Mouse (Mus musculus) forebrain, embryonic 12.5 days (tissue): ENCODE data around the gene AU022252. TPM values are rescaled to one million over a fixed set of nuclear protein-coding genes. Genes with fewer than 3 reads are reported as not detected.
A peak's percentile ranks its signal among the peaks of the same experiment; 100 is the strongest.

Experiments
- ATAC-seq: fragments of 200-750 bp; cut with Nextera tagmentation; 2 replicates; pipeline ENCODE4 v1.8.0; 2017; ENCODE audit warnings: moderate TSS enrichment; ENCODE audit not compliant: low FRiP score
- H3K27ac ChIP-seq: fragments of 300-500 bp; sonication (generic); 2 replicates; pipeline ENCODE4 v1.5.1; 2016; ENCODE audit warnings: mild to moderate bottlenecking
- H3K27me3 ChIP-seq: fragments of 300-500 bp; sonication (generic); 2 replicates; pipeline ENCODE4 v1.6.1; 2016; ENCODE audit warnings: mild to moderate bottlenecking
- H3K36me3 ChIP-seq: fragments of 300-500 bp; sonication (generic); replicated peaks from 2 replicates; pipeline ENCODE4 v1.6.1; 2016; ENCODE audit warnings: mild to moderate bottlenecking
- H3K4me1 ChIP-seq: fragments of 300-500 bp; sonication (generic); 2 replicates; pipeline ENCODE4 v1.6.1; 2016
- H3K4me2 ChIP-seq: fragments of 300-500 bp; sonication (generic); 2 replicates; pipeline ENCODE4 v1.6.1; 2016; ENCODE audit warnings: mild to moderate bottlenecking, moderate library complexity
- H3K4me3 ChIP-seq: fragments of 300-500 bp; sonication (generic); replicated peaks from 2 replicates; pipeline ENCODE4 v1.5.1; 2016; ENCODE audit warnings: mild to moderate bottlenecking
- H3K9ac ChIP-seq: fragments of 300-500 bp; sonication (generic); 2 replicates; pipeline ENCODE4 v1.6.1; 2016; ENCODE audit warnings: mild to moderate bottlenecking
- H3K9me3 ChIP-seq: fragments of 300-500 bp; sonication (generic); 2 replicates; pipeline ENCODE4 v1.6.1; 2016
- WGBS: fragments of 180-500 bp; shearing (Covaris S2); methylation state at CpG from one replicate; pipeline ENCODE4 v1.1.7; 2016; 5-methylcytosine and 5-hydroxymethylcytosine counted together
- polyA plus RNA-seq: library from polyadenylated mRNA; unstranded; fragments of >200 nt; fragmentation: Nextera tagmentation; extraction: Ambion mirVana; gene quantifications from 2 replicates; pipeline ENCODE4 v1.2.1, GENCODE M21; 2016

Gene AU022252
- polyA plus RNA-seq, 1 experiment from 2014 or later: 37.8 TPM

DNA sequence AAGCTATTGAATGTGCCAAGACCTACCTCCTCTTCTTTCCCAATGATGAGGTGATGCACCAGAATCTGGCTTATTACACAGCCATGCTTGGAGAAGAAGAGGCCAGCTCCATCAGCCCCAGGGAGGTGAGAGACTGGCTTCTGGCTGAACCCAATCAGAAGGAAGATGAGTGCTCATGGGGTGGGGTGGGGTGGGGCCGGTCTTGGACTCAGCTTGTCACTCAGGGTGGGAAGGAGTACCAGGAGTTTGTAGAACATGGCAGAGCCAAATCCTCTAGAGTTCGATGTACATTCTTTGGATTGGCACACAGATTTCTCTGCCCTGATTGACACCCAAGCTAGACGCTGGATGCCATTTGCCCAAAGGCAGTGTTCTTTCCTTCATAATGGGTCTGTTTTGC is 6.1 kb upstream of the AU022252 start:
- H3K4me2 ChIP-seq: no peak overlapping the region
- H3K9me3 ChIP-seq: no peaks in the 10 kb centered on the region
- H3K27me3 ChIP-seq: peaks cover 5% of the 10 kb centered on the region
- no peak overlapping the region for H3K9ac ChIP-seq
- 78% methylated on average over 3 of the region's 3 CpGs for WGBS
- 0 out of 2 replicates have a peak overlapping the region, but pooled peaks have one; percentile 42 for H3K27ac ChIP-seq
- peaks cover 14% of the 10 kb centered on the region for H3K4me1 ChIP-seq
- no peak overlapping the region for H3K4me3 ChIP-seq
- 0 out of 2 replicates have a peak, but pooled peaks have one; percentile 30 for ATAC-seq
- H3K36me3 ChIP-seq: peaks cover 23% of the 10 kb centered on the region

DNA sequence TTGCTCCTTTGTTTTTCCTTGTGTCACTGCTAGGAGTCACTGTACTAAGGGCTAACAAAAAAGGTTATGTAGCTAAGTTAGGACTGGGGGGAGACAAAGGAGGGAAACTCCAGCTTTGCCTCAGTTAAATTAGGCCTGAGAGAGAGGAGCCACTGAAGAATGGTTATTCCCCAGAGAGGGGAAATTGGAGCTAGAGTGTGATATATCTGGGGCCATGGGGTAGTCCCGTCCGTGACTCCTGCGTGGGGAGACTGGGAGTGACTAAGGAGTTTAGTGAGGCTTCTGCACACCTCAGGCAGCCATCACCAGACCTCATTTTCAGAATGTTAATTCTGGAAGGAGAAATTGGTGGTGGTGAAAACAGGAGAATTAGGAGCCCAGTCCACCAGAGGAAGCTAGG is 1.8 kb upstream of the AU022252 start:
- Histone ChIP-seq H3K4me3 (peak overlapping the region; percentile 86; the same call in 1 of the 2 replicates), H3K9me3 (no peaks in the 10 kb centered on the region), H3K36me3 (peaks cover 11% of the 10 kb centered on the region; the same call in 1 of the 2 replicates), H3K4me1 (peaks cover 24% of the 10 kb centered on the region), H3K27me3 (peaks cover 5% of the 10 kb centered on the region), H3K4me2 (peak overlapping the region; percentile 95), H3K9ac (no peak overlapping the region), H3K27ac (no peak overlapping the region)
- no peak for ATAC-seq
- WGBS: 75% methylated on average over 3 of the region's 3 CpGs

DNA sequence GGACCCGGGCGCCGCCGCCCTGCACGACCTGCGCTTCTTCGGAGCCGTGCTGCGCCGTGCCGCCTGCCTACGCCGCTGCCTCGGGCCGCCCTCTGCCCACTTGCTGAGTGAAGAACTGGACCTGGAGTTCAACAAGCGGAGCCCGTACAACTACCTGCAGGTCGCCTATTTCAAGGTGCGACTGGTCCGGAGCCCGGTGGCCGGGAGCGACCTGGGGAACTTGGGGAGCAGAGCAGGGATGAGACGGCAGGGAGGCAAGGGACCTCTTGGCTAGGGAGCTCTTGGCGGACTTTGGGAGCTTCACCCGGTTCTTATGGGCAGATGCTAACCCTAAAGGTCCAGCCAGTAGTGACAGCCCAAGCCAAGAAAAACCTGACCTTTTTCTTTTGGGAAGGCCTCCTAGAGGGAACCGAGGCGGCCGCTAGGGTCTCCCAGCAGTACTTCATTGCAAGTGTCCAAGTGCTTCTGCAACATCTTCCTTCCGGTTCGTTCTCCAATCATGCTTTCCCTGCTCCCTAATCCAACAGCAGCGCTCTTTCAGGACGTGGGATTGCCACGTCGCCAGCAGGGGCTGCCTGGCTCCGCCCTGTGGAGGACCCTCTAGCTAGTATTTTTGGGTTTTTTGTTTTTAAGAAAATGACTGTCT is 867 bp upstream of the AU022252 start:
- Histone ChIP-seq H3K27ac (0 out of 2 replicates have a peak overlapping the region, but pooled peaks have one; percentile 50), H3K36me3 (peaks cover 14% of the 10 kb centered on the region; the same call in 1 of the 2 replicates), H3K9ac (peak overlapping the region; percentile 82), H3K9me3 (no peaks in the 10 kb centered on the region), H3K27me3 (peaks cover 5% of the 10 kb centered on the region), H3K4me1 (peaks cover 24% of the 10 kb centered on the region), H3K4me3 (peak overlapping the region; percentile 86), H3K4me2 (peak overlapping the region; percentile 95)
- ATAC-seq: peak; percentile 15; the same call in 1 of the 2 replicates
- under 1% methylated on average over 36 of the region's 36 CpGs for WGBS

DNA sequence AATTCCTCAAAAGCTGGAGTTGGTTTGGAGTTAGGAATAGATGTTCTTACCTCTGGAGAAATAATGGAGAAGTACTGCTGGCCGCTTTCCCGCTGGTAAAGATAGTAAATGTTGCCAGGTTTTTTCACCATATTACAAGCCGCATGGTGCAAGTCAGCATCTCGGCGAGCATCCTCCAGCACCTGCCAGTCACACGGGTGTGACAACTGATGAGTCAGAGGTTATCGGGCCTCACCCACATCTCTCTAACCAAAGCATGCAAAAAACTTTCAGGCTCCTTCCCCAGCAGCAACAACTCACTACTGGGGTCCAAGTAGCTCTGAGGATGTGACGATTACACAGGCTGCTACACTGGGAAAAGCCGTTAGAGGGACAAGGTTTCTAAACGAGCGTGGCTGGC is 5.8 kb downstream of the AU022252 start:
- Histone ChIP-seq H3K9me3 (no peaks in the 10 kb centered on the region), H3K4me1 (peaks cover 5% of the 10 kb centered on the region), H3K27me3 (no peaks in the 10 kb centered on the region), H3K36me3 (peaks cover 45% of the 10 kb centered on the region), H3K27ac (no peak overlapping the region), H3K4me3 (no peak overlapping the region), H3K9ac (no peak overlapping the region), H3K4me2 (no peak overlapping the region)
- WGBS: 92% methylated on average over 11 of the region's 11 CpGs
- ATAC-seq: no peak

DNA sequence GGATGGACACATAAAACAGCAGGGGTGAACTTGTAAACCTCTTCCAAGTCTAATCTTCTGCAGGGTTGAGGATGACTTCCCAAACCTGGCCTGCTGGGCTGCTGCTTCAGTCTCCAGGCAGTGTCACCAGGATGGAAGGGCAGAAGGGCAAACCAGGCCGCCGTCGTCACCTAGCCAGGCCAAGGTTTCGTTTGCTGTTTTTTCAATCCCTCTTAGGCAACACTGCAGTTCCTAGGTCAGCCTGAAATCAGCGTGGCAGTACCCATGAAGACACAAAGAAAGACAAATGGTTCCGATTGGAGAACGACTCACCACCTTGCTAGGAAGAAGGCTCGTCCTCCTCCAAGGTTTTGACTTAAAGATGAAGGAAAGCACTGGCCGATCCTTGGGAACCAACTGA is 6.8 kb downstream of the AU022252 start:
- H3K36me3 ChIP-seq: peaks cover 45% of the 10 kb centered on the region
- ATAC-seq: no peak
- no peak overlapping the region for H3K4me3 ChIP-seq
- 93% methylated on average over 9 of the region's 9 CpGs for WGBS
- H3K9ac ChIP-seq: no peak overlapping the region
- no peak overlapping the region for H3K4me2 ChIP-seq
- no peaks in the 10 kb centered on the region for H3K9me3 ChIP-seq
- H3K27me3 ChIP-seq: no peaks in the 10 kb centered on the region
- no peak overlapping the region for H3K27ac ChIP-seq
- no peaks in the 10 kb centered on the region for H3K4me1 ChIP-seq

DNA sequence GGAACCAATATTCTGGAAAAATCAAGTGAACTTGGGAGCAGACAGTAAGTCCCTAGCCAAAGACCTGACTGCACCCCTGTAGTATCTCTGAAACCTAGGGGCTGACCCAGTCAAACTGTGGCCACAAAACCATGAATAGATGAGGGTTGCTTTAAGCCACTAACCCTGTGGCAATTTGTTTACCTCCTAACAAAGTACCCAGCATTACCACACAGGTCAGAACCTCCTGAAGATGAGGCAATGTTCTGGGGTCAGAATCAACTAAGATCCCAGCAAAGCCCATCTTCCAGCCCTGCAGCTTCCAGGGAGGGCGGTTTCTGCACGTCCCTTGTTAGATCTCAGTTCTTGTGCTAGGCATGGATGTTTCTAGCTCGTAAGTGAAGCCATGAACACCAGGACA is 8.0 kb downstream of the AU022252 start:
- H3K27me3 ChIP-seq: no peaks in the 10 kb centered on the region
- no peaks in the 10 kb centered on the region for H3K4me1 ChIP-seq
- H3K9ac ChIP-seq: no peak overlapping the region
- no peaks in the 10 kb centered on the region for H3K9me3 ChIP-seq
- H3K4me2 ChIP-seq: no peak overlapping the region
- ATAC-seq: no peak
- no peak overlapping the region for H3K4me3 ChIP-seq
- 93% methylated on average over 3 of the region's 3 CpGs for WGBS
- H3K27ac ChIP-seq: no peak overlapping the region
- peaks cover 45% of the 10 kb centered on the region for H3K36me3 ChIP-seq

DNA sequence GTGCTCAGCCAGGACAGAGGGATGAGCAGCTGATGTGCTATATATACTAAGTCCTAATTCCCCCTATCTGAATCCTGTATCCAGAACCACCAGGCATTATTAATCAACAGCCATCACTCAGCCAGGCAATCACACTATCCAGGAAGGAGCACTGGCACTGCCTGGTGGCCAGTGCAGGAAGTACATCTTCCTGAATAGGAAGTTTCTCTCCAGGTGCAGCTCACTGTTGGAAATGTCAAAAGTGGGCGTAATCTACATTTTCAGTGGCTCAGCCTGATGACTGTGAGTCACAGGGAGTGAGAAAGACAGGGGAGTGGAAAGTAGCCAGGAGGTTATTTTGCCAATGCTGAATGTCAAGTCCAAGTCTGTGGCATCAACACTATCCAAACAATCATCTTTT is 8.8 kb downstream of the AU022252 start:
- H3K4me2 ChIP-seq: no peak overlapping the region
- WGBS: 88% methylated on average over 1 of the region's 1 CpGs
- no peaks in the 10 kb centered on the region for H3K27me3 ChIP-seq
- no peak for ATAC-seq
- H3K4me1 ChIP-seq: no peaks in the 10 kb centered on the region
- H3K9ac ChIP-seq: no peak overlapping the region
- peaks cover 44% of the 10 kb centered on the region for H3K36me3 ChIP-seq
- no peak overlapping the region for H3K27ac ChIP-seq
- H3K9me3 ChIP-seq: no peaks in the 10 kb centered on the region
- no peak overlapping the region for H3K4me3 ChIP-seq

DNA sequence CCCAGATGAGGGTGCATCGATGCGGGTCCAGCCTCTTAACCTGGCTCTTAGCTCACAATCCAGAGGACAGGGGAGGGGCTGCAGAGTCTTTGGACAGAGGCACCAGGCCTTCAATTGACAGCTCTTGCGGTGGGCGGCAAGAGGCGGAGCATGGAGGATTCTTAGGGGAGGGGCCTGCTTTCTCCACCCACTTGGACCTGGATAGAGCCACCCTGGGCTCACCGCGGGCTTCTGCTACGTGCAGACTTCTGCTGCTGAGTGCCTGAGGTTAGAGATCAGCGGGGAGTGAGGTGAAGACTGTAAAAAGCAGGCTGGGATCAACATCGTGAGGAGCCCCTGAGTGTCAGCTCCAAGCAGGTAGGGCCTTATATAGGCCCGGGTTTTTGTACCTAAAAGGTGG is 14.3 kb downstream of the AU022252 start, which contains the start of gene Tmem269:
Gene Tmem269 (minus strand): TSS at position 49 of the 400 bp plus-strand sequence.
- ATAC-seq: peak; percentile 46; the same call in 1 of the 2 replicates
- Histone ChIP-seq H3K27me3 (no peaks in the 10 kb centered on the region), H3K9me3 (no peaks in the 10 kb centered on the region), H3K4me1 (peaks cover 5% of the 10 kb centered on the region), H3K36me3 (no peaks in the 10 kb centered on the region), H3K4me2 (no peak within 1 kb of the TSS), H3K9ac (no peak within 1 kb of the TSS), H3K4me3 (no peak within 1 kb of the TSS), H3K27ac (no peak within 1 kb of the TSS)
- WGBS: 12% methylated on average over 11 of the region's 11 CpGs

DNA sequence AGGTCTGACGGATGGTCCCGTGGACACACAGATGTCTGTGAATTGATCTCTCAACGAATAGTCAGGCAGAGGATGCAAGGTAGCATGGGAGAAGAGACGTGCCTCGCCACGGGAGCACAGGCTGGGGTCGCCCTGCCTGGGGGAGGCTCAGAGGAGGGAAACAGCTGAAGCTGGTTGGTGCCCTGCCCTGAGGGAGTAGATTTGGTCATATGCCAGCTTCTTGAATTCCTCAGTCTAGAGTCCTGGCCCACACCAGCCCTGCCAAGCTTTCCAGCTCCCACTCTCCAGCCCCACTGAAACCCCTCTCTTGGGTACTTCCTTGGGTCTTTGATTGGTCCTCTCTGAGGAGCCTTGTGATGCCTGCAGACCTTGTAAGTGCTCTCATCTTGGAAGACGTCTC is 15.8 kb downstream of the AU022252 start:
- H3K36me3 ChIP-seq: no peaks in the 10 kb centered on the region
- 85% methylated on average over 8 of the region's 8 CpGs for WGBS
- H3K9ac ChIP-seq: no peak overlapping the region
- peaks cover 5% of the 10 kb centered on the region for H3K4me1 ChIP-seq
- H3K27me3 ChIP-seq: no peaks in the 10 kb centered on the region
- ATAC-seq: no peak
- H3K4me2 ChIP-seq: no peak overlapping the region
- H3K9me3 ChIP-seq: no peaks in the 10 kb centered on the region
- H3K4me3 ChIP-seq: no peak overlapping the region
- H3K27ac ChIP-seq: no peak overlapping the region

DNA sequence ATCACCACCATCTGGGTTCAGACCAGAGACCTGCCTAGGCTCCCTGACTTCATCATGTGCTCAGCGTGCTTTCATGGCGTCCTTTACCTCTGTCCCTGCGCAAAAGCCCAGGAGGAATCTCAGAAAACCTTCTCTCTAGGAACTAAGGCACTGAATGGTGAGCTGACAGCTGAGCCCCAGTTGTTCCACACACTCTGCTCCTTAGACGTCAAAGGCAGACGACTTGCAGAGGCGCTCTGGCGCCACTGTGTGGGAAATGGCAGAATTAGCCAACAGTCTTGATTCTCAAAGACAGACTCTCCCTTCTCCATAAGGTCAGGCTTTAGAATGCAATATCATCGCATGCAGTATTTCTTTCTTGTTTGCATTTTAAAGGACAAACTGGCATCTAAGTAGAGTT is 27.8 kb downstream of the AU022252 start:
- Histone ChIP-seq H3K4me1 (no peaks in the 10 kb centered on the region), H3K27ac (no peak overlapping the region), H3K36me3 (peaks cover 11% of the 10 kb centered on the region), H3K4me3 (no peak overlapping the region), H3K9me3 (no peaks in the 10 kb centered on the region), H3K9ac (no peak overlapping the region), H3K4me2 (no peak overlapping the region), H3K27me3 (no peaks in the 10 kb centered on the region)
- peak; percentile 54; the same call in 1 of the 2 replicates for ATAC-seq
- WGBS: 19% methylated on average over 8 of the region's 8 CpGs

DNA sequence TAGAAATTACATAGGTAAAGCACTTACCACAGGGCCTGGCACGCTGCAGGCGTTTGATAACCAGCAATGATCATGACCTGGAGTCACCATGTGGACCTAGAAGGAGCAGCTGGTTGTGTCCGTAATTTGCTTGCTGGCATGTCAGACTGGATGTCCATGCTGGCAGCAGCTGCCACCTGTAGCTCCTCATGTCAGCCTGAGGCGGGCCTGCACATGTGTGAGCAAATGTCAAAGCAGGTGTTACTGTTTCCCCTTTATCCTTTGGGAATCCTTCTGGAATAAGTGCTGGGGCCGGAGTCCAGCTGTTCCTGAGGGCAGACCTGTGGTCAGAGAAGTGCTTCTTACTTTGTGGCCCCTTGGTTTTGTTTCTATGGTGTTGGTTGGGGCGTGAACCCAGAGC is 34.4 kb downstream of the AU022252 start:
- no peaks in the 10 kb centered on the region for H3K9me3 ChIP-seq
- H3K36me3 ChIP-seq: peaks cover 11% of the 10 kb centered on the region
- H3K9ac ChIP-seq: no peak overlapping the region
- H3K4me2 ChIP-seq: no peak overlapping the region
- no peak overlapping the region for H3K27ac ChIP-seq
- ATAC-seq: no peak
- 94% methylated on average over 6 of the region's 6 CpGs for WGBS
- H3K4me1 ChIP-seq: peaks cover 24% of the 10 kb centered on the region
- no peaks in the 10 kb centered on the region for H3K27me3 ChIP-seq
- no peak overlapping the region for H3K4me3 ChIP-seq

DNA sequence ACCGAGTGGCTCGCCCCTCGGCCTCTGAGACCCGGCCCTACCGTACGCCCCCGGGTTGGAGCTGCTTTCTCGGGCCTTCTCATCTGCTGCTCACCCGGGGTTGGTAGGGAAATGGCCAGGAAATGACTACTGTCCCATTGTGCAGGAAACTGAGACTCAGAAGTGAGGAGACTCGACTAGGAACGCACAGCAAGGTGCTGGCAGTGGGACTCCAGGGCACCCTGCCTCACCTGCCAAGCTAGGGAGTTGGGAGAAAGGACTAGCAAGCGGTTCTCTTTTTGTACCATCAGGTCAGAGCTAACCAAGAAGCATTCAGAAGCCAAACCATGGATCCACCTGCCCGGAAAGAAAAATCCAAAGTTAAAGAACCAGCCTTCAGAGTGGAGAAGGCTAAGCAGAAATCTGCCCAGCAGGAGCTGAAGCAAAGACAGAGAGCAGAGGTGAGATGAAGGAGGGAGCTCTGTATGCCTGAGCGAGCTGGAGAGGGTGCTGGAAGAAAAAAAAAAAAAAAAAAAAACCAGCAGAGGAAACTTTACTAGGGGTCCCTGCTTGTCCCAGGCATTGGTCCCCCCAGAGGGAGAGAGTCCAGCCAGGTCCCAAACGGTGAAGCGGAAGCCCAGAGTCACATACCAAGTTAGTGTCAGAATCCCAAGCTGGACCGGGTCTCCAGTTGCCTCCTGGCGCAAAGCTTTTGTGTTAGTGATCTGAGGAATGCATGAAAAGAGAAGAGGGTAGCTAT is 36.8 kb downstream of the AU022252 start:
- H3K9me3 ChIP-seq: no peaks in the 10 kb centered on the region
- no peaks in the 10 kb centered on the region for H3K27me3 ChIP-seq
- H3K4me3 ChIP-seq: peak overlapping the region; percentile 81
- peaks cover 24% of the 10 kb centered on the region for H3K4me1 ChIP-seq
- peak overlapping the region; percentile 69 for H3K4me2 ChIP-seq
- peak overlapping the region; percentile 80 for H3K9ac ChIP-seq
- H3K27ac ChIP-seq: peak overlapping the region; percentile 69
- peak; percentile 1; the same call in 1 of the 2 replicates for ATAC-seq
- peaks cover 4% of the 10 kb centered on the region for H3K36me3 ChIP-seq
- WGBS: 7% methylated on average over 17 of the region's 18 CpGs
